Mouse (Mus musculus): ENCODE results near the gene Ran. TPM values are rescaled to one million over a fixed set of nuclear protein-coding genes. Genes with fewer than 3 reads are reported as not detected.

The Ran gene
- total RNA-seq, 2 experiments from 2014 or later: 192 to 200 TPM

DNA sequence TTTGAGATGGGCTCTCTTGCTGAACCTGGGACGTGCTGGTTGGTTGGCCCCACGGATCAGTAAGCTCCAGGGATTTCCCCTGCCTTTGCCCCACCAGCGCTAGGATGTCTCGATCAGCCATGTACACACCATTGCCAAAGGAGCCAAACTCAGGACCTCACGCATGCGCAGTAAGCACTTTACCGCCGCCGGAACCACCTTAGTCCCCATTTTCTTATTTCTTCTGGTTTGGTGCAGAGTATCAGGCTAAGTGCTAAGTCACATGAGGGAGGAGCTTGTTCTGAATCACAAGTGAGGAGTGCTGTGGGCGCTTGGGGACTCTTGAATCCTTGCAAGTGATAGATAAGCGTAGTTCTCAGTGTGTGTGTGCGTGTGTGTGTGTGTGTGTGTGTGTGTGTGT lies 45.4 kb downstream of the Ran start:
- DNase-seq: no peak

GRCm38 (mm10) chr5:129065946-129066345 lies 46.1 kb downstream of the Ran start:
- peak; percentile 67 for DNase-seq

DNA sequence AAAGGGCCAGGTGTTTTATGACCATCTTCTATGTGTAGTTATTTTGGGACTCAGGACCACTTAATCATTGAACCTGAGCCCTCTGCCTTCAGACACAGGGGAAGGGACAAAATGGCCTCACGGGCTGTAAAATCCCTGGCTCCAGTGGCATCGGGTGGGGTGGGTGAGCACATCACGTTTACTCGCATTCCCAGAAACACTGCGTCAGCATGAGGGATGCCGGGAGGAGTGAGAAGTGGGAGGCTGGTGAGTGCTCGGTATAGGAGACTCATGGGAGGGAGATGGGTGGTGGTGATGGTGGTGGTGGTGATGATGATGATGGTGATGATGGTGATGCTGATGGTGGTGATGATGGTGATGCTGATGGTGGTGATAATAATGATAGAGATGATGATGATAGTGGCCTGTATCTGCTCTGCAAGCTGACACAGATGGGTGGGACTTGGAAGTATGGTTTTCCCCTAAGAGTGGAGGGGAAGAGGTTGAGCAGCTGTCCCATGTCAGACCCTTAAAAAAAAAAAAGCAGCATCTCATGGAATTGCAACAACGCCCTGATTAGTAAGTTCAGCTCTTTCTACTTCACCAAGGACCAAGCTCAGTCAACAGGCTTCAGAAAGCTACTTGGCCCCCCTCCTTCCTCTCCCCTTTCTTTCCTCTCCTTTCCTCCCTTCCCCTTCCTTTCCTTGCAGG lies 46.8 kb downstream of the Ran start:
- DNase-seq: peak; percentile 42

DNA sequence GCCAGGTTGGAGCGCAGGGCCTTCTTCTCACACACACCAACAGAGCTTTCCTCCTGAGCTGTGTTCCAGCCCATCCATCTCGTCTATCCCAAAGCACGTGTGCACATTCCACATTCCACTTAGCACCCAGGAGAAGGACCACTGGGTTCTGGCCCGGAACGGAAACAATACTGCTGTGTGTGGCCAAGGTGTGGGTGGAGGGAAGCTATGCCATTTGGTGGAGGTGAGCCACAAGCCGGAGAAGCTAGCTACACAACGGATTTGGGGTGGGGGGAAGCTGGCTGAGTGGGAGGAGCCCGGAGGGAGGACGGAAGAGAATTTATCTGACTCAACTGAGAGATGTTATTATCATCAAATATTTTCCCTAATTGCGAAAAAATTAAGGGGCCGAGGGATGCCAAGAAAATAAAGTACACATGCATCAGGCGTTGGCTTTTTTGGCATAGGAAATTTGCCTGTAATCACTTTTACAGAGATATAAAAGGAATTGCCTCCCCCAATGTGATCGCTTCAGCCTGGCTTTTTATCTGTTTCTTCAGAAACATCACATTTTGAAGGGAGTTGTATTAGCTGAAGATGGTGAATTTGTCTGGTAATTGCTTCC lies 47.5 kb downstream of the Ran start:
- DNase-seq: peak; percentile 22

- DNase-seq: peak; percentile 13
Measured at GRCm38 (mm10) chr5:129071761-129072280, 52.0 kb downstream of the Ran start.

DNA sequence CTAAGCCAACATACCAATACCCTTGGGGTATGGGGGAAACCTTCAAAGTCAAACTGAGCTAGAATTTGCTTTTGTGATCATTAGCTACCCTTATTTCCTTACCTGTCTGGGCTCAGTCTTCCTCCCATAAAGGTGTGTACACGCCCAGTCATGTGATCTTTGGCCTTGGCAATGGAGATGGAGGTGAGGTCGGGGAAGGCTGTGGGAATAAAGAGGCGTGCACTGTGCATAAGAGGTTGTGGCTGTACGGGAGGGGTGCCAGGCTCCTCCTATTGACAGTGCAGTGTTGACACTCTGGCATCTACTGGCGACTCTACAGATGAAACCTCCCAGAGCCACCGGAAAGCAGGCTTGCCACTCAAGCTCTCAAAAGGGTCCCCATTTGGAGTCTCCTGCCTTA lies 53.5 kb downstream of the Ran start:
- DNase-seq: no peak

Other genes with a start within 250 kb of the Ran start
- under 1 TPM; 0.05 to 0.25 TPM for gene Rimbp2, start 66.6 kb upstream of the Ran start, total RNA-seq (2021)
- gene Stx2, start 11.5 kb upstream of the Ran start, total RNA-seq (2021): 10 to 100 TPM; 20.4 to 21.6 TPM
- 1 to 10 TPM; 6.2 to 6.5 TPM for gene Adgrd1, start 76.7 kb downstream of the Ran start, total RNA-seq (2021)